Mouse (Mus musculus) monocyte, adult 2 months (primary cell): ENCODE measurements around the gene Apol8.
"Not testable (repeated sequence)": the region's sequence is repeated elsewhere in the genome, so short reads cannot be mapped to it uniquely, and the experiment has no call there.

Experiments used
- DNase-seq, 2 experiments: peaks; one replicate each; pipeline ENCODE4 v3.0.0; 2022; ENCODE audit warnings: low spot score in 2 of 2, low read depth in 1 of 2

The Apol8 gene

DNA sequence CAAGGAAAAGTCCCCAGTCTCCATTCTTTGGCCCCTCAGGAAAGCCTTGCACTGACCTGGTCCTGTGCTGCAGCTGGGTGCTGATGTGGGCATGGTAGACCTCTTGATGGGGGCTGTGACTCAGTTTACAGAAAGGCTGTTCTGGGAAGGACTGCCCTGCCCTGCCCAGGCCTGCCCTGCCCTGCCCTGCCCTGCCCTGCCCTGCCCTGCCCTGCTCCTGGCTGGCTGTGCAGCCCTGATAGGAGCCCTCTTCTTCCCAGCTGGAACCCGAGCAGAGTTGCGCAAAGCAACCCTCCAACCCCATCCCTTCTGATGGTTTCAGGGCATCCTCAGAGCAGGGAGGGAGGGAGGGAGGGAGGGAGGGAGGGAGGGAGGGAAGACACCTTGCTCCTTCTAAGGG is 1.7 kb downstream of the Apol8 start:
- no peak for DNase-seq

DNA sequence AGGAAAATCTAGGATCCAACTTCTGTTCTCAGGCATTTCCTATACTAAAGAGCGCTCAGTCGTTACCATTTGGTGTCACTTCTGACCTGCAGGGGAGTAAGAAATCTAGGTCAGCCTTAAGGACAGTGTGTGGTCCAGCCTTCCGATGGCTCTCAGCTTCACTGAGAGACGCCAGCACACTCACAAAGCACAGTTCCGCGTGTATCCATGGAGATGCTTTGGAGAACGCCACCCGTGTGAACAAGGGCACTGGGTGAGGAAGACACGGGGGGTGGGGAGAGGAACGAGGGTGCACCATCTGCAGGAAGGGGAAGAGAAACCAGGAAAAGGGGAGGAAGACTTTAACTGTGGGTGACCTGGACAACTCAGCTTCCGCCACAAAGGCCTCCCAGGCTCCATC is 4.4 kb downstream of the Apol8 start:
- DNase-seq: no peak

DNA sequence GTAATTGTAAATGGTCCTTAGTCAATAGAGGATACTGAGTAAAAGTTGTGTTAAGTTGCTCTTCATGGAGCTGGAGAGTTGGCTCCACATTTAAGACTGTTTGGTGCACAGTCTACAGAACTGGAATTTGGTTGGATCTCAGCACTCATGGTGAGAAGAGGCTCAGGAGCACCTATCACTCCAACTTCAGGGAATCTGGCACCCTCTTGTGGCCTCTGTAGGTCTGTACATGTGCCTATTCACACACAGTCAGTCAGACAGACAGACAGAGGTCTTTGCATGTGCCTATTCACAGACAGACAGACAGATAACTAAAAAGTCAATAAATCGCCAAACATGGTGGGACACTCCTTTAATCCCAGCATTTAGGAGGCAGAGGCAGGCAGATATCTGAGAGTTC is 6.3 kb downstream of the Apol8 start:
- DNase-seq: no peak

- DNase-seq: no peak
Observed at GRCm38 (mm10) chr15:77749717-77750116, 7.1 kb downstream of the Apol8 start.

GRCm38 (mm10) chr15:77748414-77748813 is 8.4 kb downstream of the Apol8 start:
- DNase-seq: no peak

- no peak for DNase-seq
Observed at GRCm38 (mm10) chr15:77746326-77746725, 10.5 kb downstream of the Apol8 start.

- no peak for DNase-seq
Observed at GRCm38 (mm10) chr15:77745081-77745480, 11.7 kb downstream of the Apol8 start.

DNA sequence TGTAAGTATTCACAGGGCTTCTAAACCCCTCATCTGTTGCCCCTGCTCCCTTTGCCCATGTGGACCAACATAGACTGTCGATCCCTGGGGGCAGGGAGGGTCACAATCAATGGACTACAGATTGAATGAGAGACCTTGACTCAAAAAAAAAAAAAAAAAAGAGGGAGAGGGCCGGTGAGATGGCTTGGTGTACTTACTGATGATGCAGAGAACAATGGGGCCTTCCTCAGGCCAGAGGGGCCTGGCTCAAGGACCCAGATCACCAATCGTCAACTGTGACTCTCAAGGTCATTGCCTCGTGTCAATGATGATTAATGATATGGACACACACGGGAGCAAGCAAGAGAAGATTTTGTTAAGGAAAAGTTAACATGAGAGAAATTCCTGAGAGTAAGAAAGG is 12.2 kb downstream of the Apol8 start:
- DNase-seq: no peak

GRCm38 (mm10) chr15:77741556-77741955 is 15.2 kb downstream of the Apol8 start:
- DNase-seq: not testable (repeated sequence)

DNA sequence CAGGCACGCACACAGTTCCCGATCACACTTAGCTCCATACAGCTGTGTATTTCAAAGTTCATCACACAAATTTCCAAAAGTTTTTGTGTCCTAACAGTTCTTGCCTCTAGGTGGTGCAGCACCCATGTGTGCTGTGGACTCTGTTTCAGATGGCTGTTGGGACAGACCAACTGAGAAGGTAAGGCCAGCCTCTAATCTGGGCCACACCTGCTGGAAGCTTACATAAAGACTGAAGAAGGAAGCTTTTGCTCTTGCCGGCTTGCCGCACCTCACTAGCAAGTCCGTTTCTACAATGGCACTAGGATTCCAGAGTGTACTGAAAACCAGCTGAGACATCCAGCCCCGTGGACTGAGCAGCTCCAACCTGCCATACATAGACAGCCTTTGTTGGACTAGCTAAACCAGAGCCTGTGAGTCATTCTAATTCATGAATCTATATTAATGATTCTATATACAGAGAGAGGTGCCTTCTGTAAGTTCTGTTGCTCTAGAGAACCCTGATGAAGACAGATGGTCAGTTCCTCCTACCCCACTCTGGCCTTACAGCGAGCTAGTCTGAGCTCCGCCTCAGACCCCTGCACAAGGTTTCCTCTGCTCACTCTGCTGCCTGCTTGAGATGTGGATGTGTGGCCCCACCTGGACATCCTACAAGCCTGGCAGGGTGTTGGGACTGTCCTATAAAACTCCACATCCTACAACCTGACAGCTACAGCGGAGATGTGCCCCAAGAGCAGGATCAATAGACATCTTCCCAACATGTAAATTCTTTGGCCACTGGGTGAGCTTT is 16.1 kb downstream of the Apol8 start:
- DNase-seq: no peak

GRCm38 (mm10) chr15:77733903-77734302 is 22.9 kb downstream of the Apol8 start:
- not testable (repeated sequence) for DNase-seq

- not testable (repeated sequence) for DNase-seq
Observed at GRCm38 (mm10) chr15:77733380-77733779, 23.4 kb downstream of the Apol8 start.

- DNase-seq: not testable (repeated sequence)
Observed at GRCm38 (mm10) chr15:77732851-77733250, 24.0 kb downstream of the Apol8 start.

DNA sequence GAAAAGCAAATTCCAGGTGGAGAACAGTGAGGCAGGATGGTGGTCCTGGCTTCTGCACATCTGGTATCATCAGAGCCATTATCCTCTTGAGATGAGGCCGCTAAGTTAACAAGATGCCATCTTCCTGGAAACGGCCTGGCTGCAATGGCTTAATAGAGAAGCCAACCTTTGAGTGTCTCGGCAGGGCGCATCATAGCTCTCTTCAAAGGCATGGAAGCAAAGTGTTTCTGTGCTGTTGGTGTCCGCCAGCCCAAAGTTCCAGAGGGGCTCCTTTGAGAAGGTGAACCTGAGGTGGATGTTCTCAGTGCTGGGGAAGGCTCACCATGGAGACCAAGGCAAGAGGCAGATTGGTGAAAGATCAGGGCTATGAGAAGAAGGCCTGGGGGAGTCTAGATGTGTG is 25.2 kb downstream of the Apol8 start:
- no peak for DNase-seq

- DNase-seq: not testable (repeated sequence)
Observed at GRCm38 (mm10) chr15:77728739-77729138, 28.1 kb downstream of the Apol8 start, which contains the start of gene Apol9b. Gene Apol9b (plus strand): TSS chr15:77729039.

DNA sequence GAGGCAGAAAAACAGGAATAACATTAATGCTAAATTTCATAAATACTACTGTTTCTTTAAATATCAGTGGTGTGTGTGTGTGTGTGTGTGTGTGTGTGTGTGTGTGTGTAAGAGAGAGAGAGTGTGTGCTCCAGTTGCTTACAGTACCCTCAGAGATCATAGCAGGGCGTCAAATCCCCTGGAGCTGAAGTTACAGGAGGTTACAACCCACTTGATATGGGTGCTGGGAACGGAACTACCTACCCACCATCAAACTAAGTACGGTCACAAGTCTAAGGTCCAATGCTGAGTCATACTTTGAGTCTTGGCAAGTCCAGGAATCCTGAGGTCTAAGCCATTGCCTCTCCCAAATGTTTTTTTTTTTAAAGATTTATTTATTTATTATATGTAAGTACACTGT is 29.1 kb downstream of the Apol8 start:
- not testable (repeated sequence) for DNase-seq

GRCm38 (mm10) chr15:77727139-77727538 is 29.7 kb downstream of the Apol8 start:
- DNase-seq: not testable (repeated sequence)

GRCm38 (mm10) chr15:77725393-77726020 is 31.3 kb downstream of the Apol8 start:
- not testable (repeated sequence) for DNase-seq

DNA sequence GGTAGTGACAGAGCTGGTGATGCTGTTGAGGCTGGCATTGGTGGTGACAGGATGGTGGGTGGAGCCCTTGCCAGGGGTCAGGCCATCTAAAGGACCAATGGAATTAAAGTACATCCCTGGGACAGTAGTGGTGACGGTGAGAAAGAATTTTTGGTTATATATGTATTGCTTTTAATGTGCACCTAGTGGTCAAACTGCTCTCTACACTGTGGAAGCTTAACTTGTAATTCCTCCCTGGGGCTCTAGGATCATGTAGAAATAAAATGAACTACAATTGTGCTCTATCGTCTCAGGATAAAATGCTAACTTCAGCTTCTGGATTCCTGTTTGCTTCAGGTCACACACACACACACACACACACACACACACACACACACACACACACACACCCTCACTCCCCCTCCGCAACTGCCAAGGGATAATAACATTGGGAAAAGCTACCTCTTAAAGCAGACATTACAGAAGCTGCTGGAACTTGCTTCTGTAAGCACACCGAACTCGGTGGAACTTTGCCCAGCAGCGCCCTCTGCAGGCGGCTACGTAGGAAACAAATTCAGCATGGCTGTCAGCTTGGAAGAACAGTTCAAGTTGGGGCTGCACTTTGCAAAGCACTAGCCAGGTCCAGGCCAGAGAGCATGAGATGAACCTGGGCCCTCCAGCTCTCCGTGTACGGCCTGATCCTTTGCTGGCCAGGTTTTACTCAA is 32.4 kb downstream of the Apol8 start:
- not testable (repeated sequence) for DNase-seq

- not testable (repeated sequence) for DNase-seq
Observed at GRCm38 (mm10) chr15:77721509-77721908, 35.3 kb downstream of the Apol8 start.

- DNase-seq: not testable (repeated sequence)
Observed at GRCm38 (mm10) chr15:77718240-77718639, 38.6 kb downstream of the Apol8 start.

- not testable (repeated sequence) for DNase-seq
Observed at GRCm38 (mm10) chr15:77708936-77709335, 47.9 kb downstream of the Apol8 start.
